Mouse (Mus musculus) retina, adult 2 months (tissue): ENCODE data around the gene Cep63.

Experiments
- DNase-seq: peaks from one replicate; pipeline ENCODE4 v3.0.0-alpha.2; 2012; ENCODE audit warnings: low read depth, low spot score

Cep63 gene

DNA sequence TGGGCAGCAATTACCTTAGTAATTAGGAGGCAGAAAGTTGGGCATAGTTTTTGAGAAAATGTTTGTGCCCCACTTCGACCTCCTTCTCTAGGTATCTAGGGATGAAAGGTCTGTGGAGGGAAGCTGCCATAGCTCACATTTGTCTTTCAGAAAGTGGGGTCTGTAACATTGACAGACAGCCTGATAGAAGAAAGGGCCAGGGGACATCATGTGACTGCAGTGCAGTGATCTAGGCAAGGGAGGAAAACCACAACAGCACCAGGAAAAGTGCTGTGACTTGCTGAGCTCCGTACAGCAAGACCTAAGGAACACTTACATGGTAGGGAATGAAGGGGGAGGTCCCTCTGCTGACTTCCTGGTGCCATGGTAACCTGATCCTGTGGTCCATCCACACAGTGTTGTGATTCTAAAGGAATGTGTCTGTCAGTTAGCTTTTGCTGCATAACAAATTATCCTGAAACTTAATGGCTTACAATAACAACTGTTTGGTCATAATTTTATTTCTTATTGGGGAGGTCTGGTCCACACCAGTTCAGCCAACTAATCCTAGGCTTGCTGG lies 5.3 kb upstream of the Cep63 start:
- no peak for DNase-seq

- no peak for DNase-seq
These were observed 2.7 kb upstream of the Cep63 start for GRCm38 (mm10) chr9:102629052-102629451.

DNA sequence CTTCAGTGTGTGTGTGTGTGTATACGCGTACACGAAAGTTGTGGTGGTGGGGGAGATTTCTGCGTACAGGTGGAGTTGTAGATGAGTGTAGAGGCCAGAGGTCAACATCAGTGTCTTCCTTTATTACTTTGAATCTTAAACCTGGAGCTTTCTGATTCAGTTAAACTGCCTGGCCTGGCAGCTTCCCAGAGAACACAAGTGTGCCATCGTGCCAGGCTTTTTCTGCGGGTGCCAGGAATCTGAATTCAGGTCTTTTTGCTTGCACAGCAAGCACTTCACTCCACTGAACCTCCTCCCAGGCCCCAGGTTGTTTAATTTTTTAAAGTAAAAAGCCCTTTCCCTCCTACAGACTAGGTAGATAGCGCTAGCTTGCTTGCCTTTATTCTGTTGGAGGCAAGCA lies 1.1 kb upstream of the Cep63 start:
- no peak for DNase-seq

- no peak for DNase-seq
These were observed 498 bp upstream of the Cep63 start for GRCm38 (mm10) chr9:102626839-102627225.

GRCm38 (mm10) chr9:102625401-102625982 lies 842 bp downstream of the Cep63 start:
- DNase-seq: no peak

DNA sequence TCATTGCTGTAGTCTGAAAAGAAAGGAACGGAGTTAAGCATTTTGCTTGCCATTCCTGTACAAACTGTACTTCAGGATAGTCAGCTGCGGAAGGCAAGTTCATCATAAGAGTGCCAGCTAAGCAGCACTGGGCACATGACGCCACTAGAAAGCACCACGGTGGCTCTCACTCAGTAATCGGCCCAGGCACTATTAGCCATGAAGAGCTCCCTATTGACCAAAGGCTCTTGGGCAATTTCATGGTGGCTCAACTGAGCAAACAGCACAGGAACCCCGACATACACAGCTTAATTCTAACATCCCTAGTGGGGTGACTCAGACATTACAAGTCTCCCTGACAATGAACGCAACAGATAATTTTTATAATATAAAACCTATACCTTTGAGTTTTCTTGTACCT lies 2.8 kb downstream of the Cep63 start:
- DNase-seq: no peak

DNA sequence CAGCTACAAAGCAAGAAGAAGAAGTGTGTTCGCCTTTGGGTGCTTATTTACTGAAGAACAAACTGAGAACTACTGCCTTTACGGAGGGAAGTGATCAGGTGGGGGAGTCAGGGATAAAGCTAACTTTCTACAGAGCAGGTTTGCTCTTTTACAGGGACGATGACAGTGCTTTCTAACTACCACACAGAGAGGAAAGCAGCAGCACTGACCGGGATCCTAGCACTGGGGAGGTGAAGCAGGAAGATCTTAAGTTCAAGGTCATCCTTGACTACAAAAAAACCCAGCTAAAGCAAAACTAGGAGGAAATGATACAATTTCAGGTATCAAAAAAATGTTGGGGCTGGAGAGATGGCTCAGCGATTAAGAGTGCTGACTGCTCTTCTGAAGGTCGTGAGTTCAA lies 3.5 kb downstream of the Cep63 start:
- DNase-seq: no peak

DNA sequence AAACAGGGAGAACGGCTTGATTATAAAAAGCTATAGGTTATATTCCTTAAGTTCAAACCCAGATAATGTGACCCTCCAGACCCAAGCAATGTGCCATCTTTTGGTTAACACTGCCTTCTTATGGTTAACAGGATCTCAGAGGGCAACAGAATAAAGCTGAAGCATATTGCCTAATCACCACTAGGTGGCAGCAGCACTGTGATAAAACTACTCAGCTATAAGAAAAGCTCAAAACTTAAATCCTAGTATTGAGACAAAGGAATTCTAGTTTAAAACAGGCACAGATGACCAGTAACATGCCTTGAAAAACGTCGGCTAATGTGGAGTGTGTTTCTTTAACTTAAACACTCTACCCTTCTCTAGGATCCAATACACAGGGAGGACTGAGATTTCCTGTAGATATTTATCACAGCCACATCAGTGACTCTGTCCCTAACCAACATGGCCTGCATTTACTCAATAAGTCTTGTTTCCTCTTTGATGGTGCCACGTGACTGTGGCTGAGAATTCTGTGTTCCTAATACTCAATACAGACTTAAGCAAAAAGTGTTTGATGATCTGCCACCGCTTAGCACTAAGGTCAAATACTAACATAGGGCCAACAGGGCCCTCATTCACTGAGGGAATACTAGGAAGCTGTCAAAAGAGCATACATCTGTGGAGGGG lies 4.0 kb downstream of the Cep63 start:
- DNase-seq: no peak

DNA sequence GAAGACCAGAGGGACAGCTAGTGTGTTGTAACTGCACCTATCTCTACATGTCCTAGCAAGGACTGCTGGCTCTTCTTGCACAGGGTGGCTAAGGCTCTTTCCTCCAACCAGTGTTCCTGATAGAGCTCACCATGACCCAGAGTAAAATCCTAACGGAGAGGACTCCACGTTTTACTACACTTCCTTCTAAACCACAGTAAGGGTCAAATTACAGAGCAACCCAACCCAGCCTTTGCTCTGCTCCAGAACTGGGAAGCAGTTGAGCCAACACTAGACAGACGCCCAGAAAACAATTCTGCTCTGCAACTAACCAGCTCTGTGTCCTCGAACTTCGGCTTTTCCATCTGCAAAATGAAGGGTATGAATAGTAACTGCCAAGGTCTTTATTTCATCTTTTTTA lies 4.9 kb downstream of the Cep63 start:
- no peak for DNase-seq

DNA sequence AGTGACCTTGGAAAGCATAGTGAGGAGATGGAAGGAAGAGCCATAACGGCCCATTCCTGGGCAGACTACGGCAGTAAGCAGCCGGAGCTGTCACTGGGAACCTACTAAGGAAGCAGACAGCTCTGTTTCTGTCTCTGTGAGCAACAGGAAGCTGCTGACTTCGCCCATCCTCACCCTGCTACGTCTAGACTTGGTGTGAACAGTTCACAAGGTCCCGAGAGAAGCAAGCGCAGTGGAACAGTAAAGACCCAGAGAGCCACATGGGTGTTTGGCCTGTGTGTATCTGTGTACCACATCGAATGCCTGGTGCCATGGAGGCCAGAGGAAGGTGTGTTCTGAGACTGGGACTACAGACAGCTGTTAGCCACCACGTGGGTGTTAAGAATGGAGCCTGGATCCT lies 10.1 kb downstream of the Cep63 start:
- DNase-seq: no peak

DNA sequence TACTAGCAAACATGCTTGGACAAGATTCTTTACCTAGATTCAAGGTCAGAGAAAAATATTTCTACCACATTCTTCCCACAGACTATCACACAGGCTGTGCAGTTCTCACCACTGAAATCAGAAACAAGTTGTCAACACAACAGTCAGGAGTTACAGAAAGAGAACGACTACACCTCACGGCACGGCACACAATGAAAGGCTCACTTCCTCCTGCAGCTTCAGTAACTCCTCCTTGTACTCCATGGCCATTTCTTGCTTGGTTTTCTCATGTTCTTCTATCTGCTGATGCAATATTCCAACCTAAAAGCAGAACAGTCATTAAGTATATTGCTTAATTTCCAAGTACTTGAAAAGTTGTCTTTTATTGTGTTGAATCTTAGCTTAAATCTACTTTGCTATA lies 11.3 kb downstream of the Cep63 start:
- DNase-seq: no peak

GRCm38 (mm10) chr9:102609221-102609620 lies 17.1 kb downstream of the Cep63 start:
- DNase-seq: no peak

GRCm38 (mm10) chr9:102607471-102607870 lies 18.9 kb downstream of the Cep63 start:
- no peak for DNase-seq

GRCm38 (mm10) chr9:102605162-102605561 lies 21.2 kb downstream of the Cep63 start:
- no peak for DNase-seq

- no peak for DNase-seq
These were observed 24.7 kb downstream of the Cep63 start for GRCm38 (mm10) chr9:102601666-102602065.

GRCm38 (mm10) chr9:102601187-102601586 lies 25.1 kb downstream of the Cep63 start:
- DNase-seq: no peak

DNA sequence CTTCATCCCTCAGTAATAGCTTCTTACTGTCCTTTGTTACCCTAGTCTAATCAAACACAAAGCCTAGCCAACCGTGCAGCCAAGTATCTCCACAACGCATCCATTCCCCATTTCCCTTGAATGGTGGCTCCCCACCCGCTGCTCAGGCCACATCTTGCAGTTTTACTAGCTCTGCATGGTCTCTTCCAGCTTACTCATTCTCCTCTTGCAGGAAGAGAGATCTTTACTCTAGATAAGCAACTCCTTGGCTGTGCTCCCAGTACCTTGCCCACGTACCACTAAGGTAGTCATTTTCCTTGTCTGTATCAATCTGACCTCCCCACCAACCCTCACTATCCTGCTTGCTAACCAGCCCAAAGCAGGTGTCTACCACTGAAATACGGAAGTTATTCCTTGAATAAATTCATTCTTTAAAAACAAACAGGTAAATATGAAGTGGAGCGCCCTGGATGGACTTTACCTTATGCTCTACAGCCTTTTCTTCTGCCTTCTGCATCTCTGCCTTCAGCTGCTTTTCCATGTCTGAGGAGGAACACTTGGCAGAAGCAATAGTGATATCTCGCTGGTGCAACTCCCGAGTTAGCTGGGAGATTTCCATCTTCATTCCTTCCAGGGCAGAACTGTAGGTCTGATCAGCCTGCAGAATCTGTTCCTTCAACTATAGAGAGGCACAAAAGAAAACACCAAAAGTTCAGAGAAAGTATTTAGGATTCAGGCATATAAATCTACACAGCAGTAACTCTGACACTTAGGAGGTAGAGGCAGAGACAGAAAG lies 30.5 kb downstream of the Cep63 start:
- no peak for DNase-seq

DNA sequence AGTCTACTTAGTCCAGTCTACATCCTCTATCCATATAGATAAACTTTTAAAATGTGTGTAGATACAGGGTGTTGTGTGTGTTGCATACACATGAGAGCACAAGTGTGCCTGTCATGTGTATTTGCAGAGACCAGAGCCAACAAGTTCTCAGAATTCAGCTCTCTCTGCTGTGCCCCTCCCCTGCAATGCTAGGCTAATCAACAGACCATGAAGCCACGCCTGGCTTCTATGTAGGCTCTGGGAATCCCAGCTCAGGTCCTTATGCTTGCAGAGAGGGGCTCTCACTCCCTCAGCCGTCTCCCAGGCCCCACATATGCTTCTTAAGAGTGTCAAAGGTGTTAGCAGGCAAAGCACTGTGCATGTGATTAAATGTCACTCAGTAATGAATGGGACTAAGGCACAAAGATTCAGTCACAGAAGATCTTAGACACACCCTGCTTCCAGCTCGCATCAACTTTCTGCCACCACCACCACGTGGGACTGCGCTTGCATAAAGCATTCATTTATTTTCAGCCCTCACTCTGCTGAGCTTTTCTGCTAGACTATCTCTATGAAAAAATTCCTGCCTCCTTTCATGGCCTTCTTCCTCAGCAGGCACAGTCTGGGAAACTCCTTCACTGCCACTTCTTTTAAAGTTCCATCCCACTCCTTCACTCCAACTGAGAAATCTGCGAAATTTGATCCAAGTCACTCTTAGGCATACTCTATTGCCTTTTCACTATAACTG lies 31.5 kb downstream of the Cep63 start:
- DNase-seq: no peak

GRCm38 (mm10) chr9:102587347-102587746 lies 39.0 kb downstream of the Cep63 start:
- DNase-seq: no peak

GRCm38 (mm10) chr9:102581921-102582469 lies 44.3 kb downstream of the Cep63 start:
- peak; percentile 8 for DNase-seq

DNA sequence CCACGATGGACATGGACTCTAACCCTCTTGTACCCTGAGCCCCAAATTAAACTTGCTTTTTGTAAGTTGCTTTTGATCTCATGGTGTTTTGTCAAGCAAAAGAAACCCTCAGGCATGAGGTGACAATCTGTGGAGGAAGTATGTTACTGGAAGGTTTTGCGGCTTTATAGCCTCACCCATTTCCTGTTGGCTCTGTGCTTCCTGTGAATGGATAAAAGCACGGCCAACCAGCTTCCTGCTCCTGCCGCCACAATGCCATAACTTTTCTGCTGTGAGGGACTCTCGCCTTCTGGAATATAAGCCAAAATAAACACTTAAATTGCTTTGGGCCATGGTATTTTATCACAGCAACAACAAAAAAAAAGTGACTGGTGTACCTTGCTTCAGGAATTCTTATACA lies 48.9 kb downstream of the Cep63 start:
- DNase-seq: no peak

DNA sequence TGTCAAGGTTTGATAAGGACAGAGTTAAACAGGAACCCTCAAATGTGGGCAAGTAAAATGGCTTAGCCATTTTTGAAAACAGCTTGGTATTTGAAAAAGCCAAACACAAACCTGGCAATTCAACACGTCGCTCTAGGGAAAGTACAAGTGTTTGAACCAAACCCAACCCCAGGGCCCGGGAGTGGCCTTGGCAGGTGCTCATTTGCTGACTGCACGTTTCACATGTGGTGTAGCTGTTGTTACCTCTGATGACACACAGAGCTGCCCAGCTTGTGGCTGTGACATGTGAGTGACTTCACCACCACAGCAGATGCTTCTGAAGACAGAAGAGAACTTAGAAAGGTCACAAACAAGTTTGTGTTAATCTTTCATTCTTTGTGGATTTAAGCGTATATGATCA lies 53.4 kb downstream of the Cep63 start:
- no peak for DNase-seq
